Mouse (Mus musculus) liver, adult 2 months (tissue): ENCODE data around the gene Ppm1d. TPM values are rescaled to one million over a fixed set of nuclear protein-coding genes. Genes with fewer than 3 reads are reported as not detected.

ENCODE experiments used
- DNase-seq: peaks from one replicate; pipeline ENCODE4 v3.0.0-alpha.2; 2011; ENCODE audit warnings: low read depth, low spot score; ENCODE audit errors: extremely low read depth
- H3K27ac ChIP-seq: fragments of 200-500 bp; replicated peaks from 2 replicates; pipeline ENCODE4 v1.5.1; 2012; ENCODE audit warnings: low read depth, mild to moderate bottlenecking, control low read depth, inconsistent platforms, low read length; ENCODE audit not compliant: insufficient read depth
- H3K27me3 ChIP-seq: fragments of 200-500 bp; 2 replicates; pipeline ENCODE4 v1.6.1; 2012; ENCODE audit warnings: mild to moderate bottlenecking, moderate library complexity, low read length, inconsistent platforms; ENCODE audit not compliant: control insufficient read depth, insufficient read depth
- H3K36me3 ChIP-seq: fragments of 200-500 bp; 2 replicates; pipeline ENCODE4 v1.6.1; 2012; ENCODE audit warnings: low read length, inconsistent platforms; ENCODE audit not compliant: control insufficient read depth, insufficient read depth
- H3K4me1 ChIP-seq: fragments of 200-500 bp; 2 replicates; pipeline ENCODE4 v1.6.1; 2011; ENCODE audit warnings: low read length; ENCODE audit not compliant: control insufficient read depth, insufficient read depth
- H3K4me3 ChIP-seq: fragments of 200-500 bp; 2 replicates; pipeline ENCODE4 v1.5.1; 2011; ENCODE audit warnings: low read depth, mild to moderate bottlenecking, control low read depth, low read length, moderate library complexity; ENCODE audit not compliant: insufficient read depth
- H3K79me2 ChIP-seq: fragments of 200-500 bp; 2 replicates; pipeline ENCODE4 v1.6.1; 2012; ENCODE audit warnings: inconsistent platforms, mild to moderate bottlenecking, low read length, moderate library complexity; ENCODE audit not compliant: control insufficient read depth, insufficient read depth
- H3K9ac ChIP-seq: fragments of 200-500 bp; 2 replicates; pipeline ENCODE4 v1.6.1; 2012; ENCODE audit warnings: low read depth, mild to moderate bottlenecking, control low read depth, inconsistent platforms, low read length
- CTCF ChIP-seq: fragments of 200-500 bp; IDR thresholded peaks from 2 replicates; pipeline ENCODE4 v1.5.1; 2011; ENCODE audit warnings: low read depth, low read length, control low read depth
- POLR2A ChIP-seq: fragments of 200-500 bp; IDR thresholded peaks from 2 replicates; pipeline ENCODE4 v1.6.1; 2011; ENCODE audit warnings: low read length, control low read depth; ENCODE audit not compliant: insufficient read depth; ENCODE audit errors: extremely low read depth
- WGBS: fragments of 180-500 bp; shearing (Covaris S2); methylation state at CpG from one replicate; pipeline ENCODE4 v1.1.7; 2018; 5-methylcytosine and 5-hydroxymethylcytosine counted together
- polyA plus RNA-seq: library from polyadenylated mRNA; depleted of rRNA; stranded (reverse); fragments of >200 nt; gene quantifications from 2 replicates; pipeline ENCODE4 v1.2.3, GENCODE M21; 2012
- total RNA-seq: library from RNA; depleted of rRNA; stranded (reverse); fragments of >200 nt; gene quantifications from 2 replicates; pipeline ENCODE4 v1.2.3, GENCODE M21; 2014

Ppm1d gene
- total and polyA plus RNA-seq, 2 experiments = 1.7 to 3.1 TPM

GRCm38 (mm10) chr11:85311645-85312490 is 824 bp downstream of the Ppm1d start:
- no peaks in the 10 kb centered on the region; the same call in 1 of the 2 replicates for H3K36me3 ChIP-seq
- WGBS = under 1% methylated on average over 56 of the region's 56 CpGs
- H3K4me3 ChIP-seq = peak overlapping the region; percentile 87
- no peaks in the 10 kb centered on the region for H3K27me3 ChIP-seq
- H3K79me2 ChIP-seq = peaks cover 13% of the 10 kb centered on the region; the same call in 1 of the 2 replicates
- peaks cover 9% of the 10 kb centered on the region; the same call in 1 of the 2 replicates for H3K4me1 ChIP-seq
- peak overlapping the region; percentile 90 for H3K9ac ChIP-seq
- TF ChIP-seq POLR2A = no peak
- 0 out of 2 replicates have a peak, but pooled peaks have one; percentile 24 for TF ChIP-seq CTCF
- peak; percentile 59 for DNase-seq
- peak overlapping the region; percentile 78 for H3K27ac ChIP-seq

- TF ChIP-seq POLR2A (no peak), CTCF (no peak)
- Histone ChIP-seq H3K27ac (no peak overlapping the region), H3K27me3 (no peaks in the 10 kb centered on the region), H3K79me2 (peaks cover 13% of the 10 kb centered on the region; the same call in 1 of the 2 replicates), H3K4me1 (peaks cover 9% of the 10 kb centered on the region; the same call in 1 of the 2 replicates), H3K4me3 (no peak overlapping the region), H3K9ac (no peak overlapping the region), H3K36me3 (no peaks in the 10 kb centered on the region; the same call in 1 of the 2 replicates)
- 14% methylated on average over 2 of the region's 2 CpGs for WGBS
- DNase-seq = peak; percentile 43
Observed at GRCm38 (mm10) chr11:85312818-85313217, 1.8 kb downstream of the Ppm1d start.

- Histone ChIP-seq H3K9ac (no peak overlapping the region), H3K36me3 (no peaks in the 10 kb centered on the region; the same call in 1 of the 2 replicates), H3K4me3 (no peak overlapping the region), H3K27me3 (no peaks in the 10 kb centered on the region), H3K4me1 (peaks cover 9% of the 10 kb centered on the region; the same call in 1 of the 2 replicates), H3K27ac (no peak overlapping the region), H3K79me2 (peaks cover 13% of the 10 kb centered on the region; the same call in 1 of the 2 replicates)
- DNase-seq = no peak
- WGBS = 83% methylated on average over 3 of the region's 3 CpGs
- TF ChIP-seq POLR2A = no peak
- TF ChIP-seq CTCF = no peak
Observed at GRCm38 (mm10) chr11:85313361-85313760, 2.3 kb downstream of the Ppm1d start.

GRCm38 (mm10) chr11:85323567-85324330 is 12.7 kb downstream of the Ppm1d start:
- 89% methylated on average over 9 of the region's 9 CpGs for WGBS
- Histone ChIP-seq H3K79me2 (peaks cover 13% of the 10 kb centered on the region), H3K9ac (no peak overlapping the region), H3K27ac (no peak overlapping the region), H3K4me3 (no peak overlapping the region), H3K36me3 (no peaks in the 10 kb centered on the region; the same call in 1 of the 2 replicates), H3K27me3 (no peaks in the 10 kb centered on the region), H3K4me1 (no peaks in the 10 kb centered on the region)
- peak; percentile 10 for DNase-seq
- TF ChIP-seq POLR2A (no peak), CTCF (no peak)

- Histone ChIP-seq H3K9ac (no peak overlapping the region), H3K4me3 (no peak overlapping the region), H3K79me2 (peaks cover 7% of the 10 kb centered on the region; the same call in 1 of the 2 replicates), H3K36me3 (peaks cover 6% of the 10 kb centered on the region; the same call in 1 of the 2 replicates), H3K4me1 (no peaks in the 10 kb centered on the region), H3K27ac (no peak overlapping the region), H3K27me3 (no peaks in the 10 kb centered on the region)
- 96% methylated on average over 3 of the region's 3 CpGs for WGBS
- no peak for DNase-seq
- TF ChIP-seq CTCF (no peak), POLR2A (no peak)
Observed at GRCm38 (mm10) chr11:85328717-85329116, 17.7 kb downstream of the Ppm1d start.
